Mouse (Mus musculus) forebrain, embryonic 11.5 days (tissue): Measurements from ENCODE around the gene Vax2. TPM values are rescaled to one million over a fixed set of nuclear protein-coding genes. Genes with fewer than 3 reads are reported as not detected.
A peak's percentile ranks its signal among the peaks of the same experiment; 100 is the strongest.

Source experiments
- ATAC-seq: fragments of 200-750 bp; cut with Nextera tagmentation; replicated peaks from 2 replicates; pipeline ENCODE4 v1.8.0; 2017; ENCODE audit warnings: moderate TSS enrichment; ENCODE audit not compliant: low FRiP score
- DNase-seq: peaks from one replicate; pipeline ENCODE4 v3.0.0-alpha.2; 2017; ENCODE audit warnings: low spot score
- H3K27ac ChIP-seq: fragments of 300-500 bp; sonication (generic); 2 replicates; pipeline ENCODE4 v1.5.1; 2014; ENCODE audit warnings: low read depth, low read length
- H3K27me3 ChIP-seq: fragments of 300-500 bp; sonication (generic); 2 replicates; pipeline ENCODE4 v1.6.1; 2014; ENCODE audit warnings: mild to moderate bottlenecking, low read length, mixed read lengths; ENCODE audit not compliant: control insufficient read depth, insufficient read depth
- H3K36me3 ChIP-seq: fragments of 300-500 bp; sonication (generic); 2 replicates; pipeline ENCODE4 v1.6.1; 2014; ENCODE audit warnings: mild to moderate bottlenecking, low read length, moderate library complexity, mixed read lengths; ENCODE audit not compliant: control insufficient read depth, insufficient read depth
- H3K4me1 ChIP-seq: fragments of 300-500 bp; sonication (generic); replicated peaks from 2 replicates; pipeline ENCODE4 v1.6.1; 2014; ENCODE audit warnings: low read length, mixed read lengths; ENCODE audit not compliant: control insufficient read depth, insufficient read depth
- H3K4me2 ChIP-seq: fragments of 300-500 bp; sonication (generic); 2 replicates; pipeline ENCODE4 v1.6.1; 2014; ENCODE audit warnings: low read depth, mild to moderate bottlenecking, low read length, moderate library complexity, mixed read lengths; ENCODE audit not compliant: severe bottlenecking
- H3K4me3 ChIP-seq: fragments of 300-500 bp; sonication (generic); 2 replicates; pipeline ENCODE4 v1.5.1; 2014; ENCODE audit warnings: low read depth, low read length
- H3K9ac ChIP-seq: fragments of 300-500 bp; sonication (generic); 2 replicates; pipeline ENCODE4 v1.6.1; 2014; ENCODE audit warnings: low read length
- H3K9me3 ChIP-seq: fragments of 300-500 bp; sonication (generic); 2 replicates; pipeline ENCODE4 v1.6.1; 2016; ENCODE audit warnings: low read length, mixed read lengths; ENCODE audit not compliant: control insufficient read depth
- WGBS: fragments of 180-500 bp; shearing (Covaris S2); extraction: QIAGEN DNeasy Blood & Tissue Kit; methylation state at CpG from one replicate; pipeline ENCODE4 v1.1.7; 2014; 5-methylcytosine and 5-hydroxymethylcytosine counted together
- polyA plus RNA-seq: library from polyadenylated mRNA; unstranded; fragments of >200 nt; fragmentation: Nextera tagmentation; extraction: Ambion mirVana; gene quantifications from 2 replicates; pipeline ENCODE4 v1.2.1, GENCODE M21; 2014

Gene Vax2
- polyA plus RNA-seq, 1 experiment from 2014 or later: 0.60 TPM

- ATAC-seq: no peak
- Histone ChIP-seq H3K4me2 (no peak overlapping the region), H3K9ac (no peak overlapping the region), H3K36me3 (no peaks in the 10 kb centered on the region), H3K4me1 (0 out of 2 replicates have a peak, but pooled peaks cover 3% of the 10 kb centered on the region), H3K27me3 (peaks cover 86% of the 10 kb centered on the region), H3K27ac (no peak overlapping the region), H3K4me3 (no peak overlapping the region), H3K9me3 (no peaks in the 10 kb centered on the region)
- WGBS: 6% methylated on average over 1 of the region's 1 CpGs
- no peak for DNase-seq
Observed at GRCm38 (mm10) chr6:83704294-83704693, 6.8 kb upstream of the Vax2 start.

- H3K36me3 ChIP-seq: no peaks in the 10 kb centered on the region
- H3K27me3 ChIP-seq: peaks cover 89% of the 10 kb centered on the region
- 19% methylated on average over 5 of the region's 5 CpGs for WGBS
- 0 out of 2 replicates have a peak, but pooled peaks cover 3% of the 10 kb centered on the region for H3K4me1 ChIP-seq
- no peak overlapping the region for H3K27ac ChIP-seq
- DNase-seq (no peak), ATAC-seq (no peak)
- no peak overlapping the region for H3K9ac ChIP-seq
- H3K4me3 ChIP-seq: no peak overlapping the region
- no peaks in the 10 kb centered on the region for H3K9me3 ChIP-seq
- H3K4me2 ChIP-seq: no peak overlapping the region
Observed at GRCm38 (mm10) chr6:83704701-83705100, 6.4 kb upstream of the Vax2 start.

GRCm38 (mm10) chr6:83707738-83708510, 3.1 kb upstream of the Vax2 start:
- Histone ChIP-seq H3K9me3 (no peaks in the 10 kb centered on the region), H3K9ac (no peak overlapping the region), H3K4me1 (peaks cover 8% of the 10 kb centered on the region; the same call in 1 of the 2 replicates), H3K4me2 (no peak overlapping the region), H3K36me3 (no peaks in the 10 kb centered on the region), H3K4me3 (no peak overlapping the region), H3K27me3 (peaks cover 96% of the 10 kb centered on the region), H3K27ac (no peak overlapping the region)
- DNase-seq (no peak), ATAC-seq (no peak)
- 4% methylated on average over 6 of the region's 6 CpGs for WGBS

GRCm38 (mm10) chr6:83710361-83711066, 550 bp upstream of the Vax2 start:
- H3K36me3 ChIP-seq: no peaks in the 10 kb centered on the region
- peak; percentile 61 for DNase-seq
- H3K27me3 ChIP-seq: peaks cover 97% of the 10 kb centered on the region
- no peak overlapping the region for H3K27ac ChIP-seq
- ATAC-seq: peak; percentile 63
- H3K4me3 ChIP-seq: peak overlapping the region; percentile 40
- under 1% methylated on average over 32 of the region's 32 CpGs for WGBS
- no peak overlapping the region for H3K9ac ChIP-seq
- no peaks in the 10 kb centered on the region for H3K9me3 ChIP-seq
- peaks cover 8% of the 10 kb centered on the region; the same call in 1 of the 2 replicates for H3K4me1 ChIP-seq
- peak overlapping the region; percentile 71 for H3K4me2 ChIP-seq

- ATAC-seq (peak; percentile 16; the same call in 1 of the 2 replicates), DNase-seq (peak; percentile 64)
Observed at GRCm38 (mm10) chr6:83711725-83712475, 836 bp downstream of the Vax2 start.

GRCm38 (mm10) chr6:83713271-83714136, 2.4 kb downstream of the Vax2 start:
- no peaks in the 10 kb centered on the region for H3K36me3 ChIP-seq
- 2% methylated on average over 12 of the region's 12 CpGs for WGBS
- no peak overlapping the region for H3K4me2 ChIP-seq
- DNase-seq (no peak), ATAC-seq (no peak)
- no peak overlapping the region for H3K9ac ChIP-seq
- no peak overlapping the region for H3K27ac ChIP-seq
- no peak overlapping the region for H3K4me3 ChIP-seq
- peaks cover 8% of the 10 kb centered on the region; the same call in 1 of the 2 replicates for H3K4me1 ChIP-seq
- no peaks in the 10 kb centered on the region for H3K9me3 ChIP-seq
- H3K27me3 ChIP-seq: peaks cover 90% of the 10 kb centered on the region

More at GRCm38 (mm10) chr6:83711725-83712475, 836 bp downstream of the Vax2 start:
- H3K9ac ChIP-seq: peak overlapping the region; percentile 23; the same call in 1 of the 2 replicates
- peak overlapping the region; percentile 71 for H3K4me2 ChIP-seq
- H3K9me3 ChIP-seq: no peaks in the 10 kb centered on the region
- H3K27ac ChIP-seq: no peak overlapping the region
- peaks cover 8% of the 10 kb centered on the region; the same call in 1 of the 2 replicates for H3K4me1 ChIP-seq
- H3K4me3 ChIP-seq: peak overlapping the region; percentile 40
- no peaks in the 10 kb centered on the region for H3K36me3 ChIP-seq
- H3K27me3 ChIP-seq: peaks cover 90% of the 10 kb centered on the region
- 1% methylated on average over 45 of the region's 45 CpGs for WGBS

GRCm38 (mm10) chr6:83714221-83715123, 3.4 kb downstream of the Vax2 start:
- DNase-seq (peak; percentile 67), ATAC-seq (no peak)
- no peak overlapping the region for H3K27ac ChIP-seq
- H3K36me3 ChIP-seq: no peaks in the 10 kb centered on the region
- H3K4me1 ChIP-seq: peaks cover 8% of the 10 kb centered on the region; the same call in 1 of the 2 replicates
- H3K4me3 ChIP-seq: no peak overlapping the region
- no peaks in the 10 kb centered on the region for H3K9me3 ChIP-seq
- H3K27me3 ChIP-seq: peaks cover 89% of the 10 kb centered on the region
- H3K4me2 ChIP-seq: no peak overlapping the region
- under 1% methylated on average over 34 of the region's 34 CpGs for WGBS
- no peak overlapping the region for H3K9ac ChIP-seq
